Mouse (Mus musculus) heart, adult 2 months (tissue): ENCODE measurements around the gene Aggf1.

Source experiments
- CTCF ChIP-seq: fragments of 200-600 bp; IDR thresholded peaks from 2 replicates; pipeline ENCODE4 v1.8.1; 2022; ENCODE audit warnings: antibody characterized with exemption, mild to moderate bottlenecking, moderate library complexity
- POLR2A ChIP-seq: fragments of 200-500 bp; IDR thresholded peaks from 2 replicates; pipeline ENCODE4 v1.6.1; 2011; ENCODE audit warnings: mild to moderate bottlenecking, low read depth, low read length, control low read depth; ENCODE audit not compliant: insufficient read depth

DNA sequence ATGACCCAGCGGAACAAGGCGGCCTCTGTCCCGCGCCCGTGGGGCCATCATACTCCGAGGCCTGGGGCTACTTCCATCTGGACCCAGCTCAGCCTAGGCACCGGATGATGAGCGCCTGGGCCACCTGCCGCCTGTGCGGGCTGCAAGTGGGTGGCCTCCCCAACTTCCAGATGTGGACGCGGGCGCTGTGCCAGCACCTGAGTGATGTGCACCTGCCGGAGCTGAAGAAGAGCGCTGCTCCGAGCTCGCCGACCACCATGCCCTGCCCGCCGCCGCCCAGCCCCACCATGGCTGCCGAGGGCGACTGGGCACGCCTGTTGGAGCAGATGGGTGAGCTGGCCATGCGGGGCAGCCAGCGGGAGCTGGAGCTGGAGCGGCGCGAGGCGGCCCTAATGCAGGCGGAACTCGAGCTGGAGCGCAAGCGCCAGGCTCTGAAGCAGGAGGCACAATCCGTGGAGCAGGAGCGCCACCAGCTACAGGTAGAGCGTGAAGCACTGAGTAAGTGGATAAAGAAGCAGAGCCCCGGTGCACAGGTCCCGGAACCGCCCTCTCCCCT, 39.0 kb downstream of the Aggf1 start:
- no peak for TF ChIP-seq POLR2A
- TF ChIP-seq CTCF: no peak
